Mouse (Mus musculus) layer of hippocampus, adult 18-20 months (tissue): ENCODE measurements around the gene Nkd2. TPM values are rescaled to one million over a fixed set of nuclear protein-coding genes. Genes with fewer than 3 reads are reported as not detected.

ENCODE experiments used
- DNase-seq, 2 experiments: peaks; one replicate each; pipeline ENCODE4 v3.0.0; 2022; ENCODE audit warnings: low spot score in 2 of 2
- total RNA-seq, 2 experiments: library from RNA; stranded (reverse); gene quantifications; 2 replicates each; pipeline ENCODE4 v1.2.3; 2021

Gene Nkd2
- total RNA-seq, 2 experiments from 2014 or later = 7.4 to 8.5 TPM

GRCm38 (mm10) chr13:73818921-73819320, 28.5 kb downstream of the Nkd2 start:
- no peak for DNase-seq

DNA sequence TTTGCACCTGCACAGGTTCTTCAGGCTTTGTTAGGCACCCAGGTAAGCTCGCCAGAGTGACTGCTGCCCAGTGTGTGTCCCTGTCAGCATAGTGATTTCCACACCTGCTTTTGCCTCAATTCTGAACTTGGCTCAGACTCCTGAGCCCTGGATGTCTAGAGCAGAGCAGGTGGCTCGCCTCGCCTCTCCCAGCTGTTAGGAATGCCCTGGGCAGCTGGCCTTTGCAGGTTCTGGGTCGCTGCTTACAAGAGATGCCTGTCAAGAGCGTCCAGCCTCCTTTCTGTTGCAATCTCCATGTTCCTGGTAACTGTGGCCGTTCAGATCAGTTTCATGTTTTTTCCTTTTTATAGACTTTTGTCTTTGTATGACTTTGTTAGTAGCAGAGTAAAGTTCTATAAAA, 31.1 kb downstream of the Nkd2 start:
- DNase-seq = no peak

GRCm38 (mm10) chr13:73814181-73814580, 33.2 kb downstream of the Nkd2 start:
- no peak for DNase-seq

GRCm38 (mm10) chr13:73812936-73813335, 34.5 kb downstream of the Nkd2 start:
- no peak for DNase-seq

DNA sequence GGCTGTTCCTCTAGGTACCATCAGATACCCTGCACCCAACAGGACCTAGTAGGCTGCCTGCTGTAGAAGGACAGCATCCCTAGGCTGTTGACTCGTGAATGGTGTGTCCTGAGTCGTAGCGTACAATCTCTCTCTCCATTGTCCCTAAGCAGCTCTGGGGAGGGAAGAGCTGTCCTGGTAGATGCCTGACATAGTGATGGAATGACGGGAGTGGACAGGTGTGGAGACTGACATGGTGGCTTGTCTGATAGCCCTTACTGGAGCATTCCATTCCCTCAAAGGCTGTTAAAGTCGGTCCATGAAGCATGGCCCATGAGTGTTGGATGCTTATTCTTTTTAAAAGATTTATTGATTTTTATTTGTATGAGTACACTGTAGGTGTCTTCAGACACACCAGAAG, 42.5 kb downstream of the Nkd2 start:
- no peak for DNase-seq

DNA sequence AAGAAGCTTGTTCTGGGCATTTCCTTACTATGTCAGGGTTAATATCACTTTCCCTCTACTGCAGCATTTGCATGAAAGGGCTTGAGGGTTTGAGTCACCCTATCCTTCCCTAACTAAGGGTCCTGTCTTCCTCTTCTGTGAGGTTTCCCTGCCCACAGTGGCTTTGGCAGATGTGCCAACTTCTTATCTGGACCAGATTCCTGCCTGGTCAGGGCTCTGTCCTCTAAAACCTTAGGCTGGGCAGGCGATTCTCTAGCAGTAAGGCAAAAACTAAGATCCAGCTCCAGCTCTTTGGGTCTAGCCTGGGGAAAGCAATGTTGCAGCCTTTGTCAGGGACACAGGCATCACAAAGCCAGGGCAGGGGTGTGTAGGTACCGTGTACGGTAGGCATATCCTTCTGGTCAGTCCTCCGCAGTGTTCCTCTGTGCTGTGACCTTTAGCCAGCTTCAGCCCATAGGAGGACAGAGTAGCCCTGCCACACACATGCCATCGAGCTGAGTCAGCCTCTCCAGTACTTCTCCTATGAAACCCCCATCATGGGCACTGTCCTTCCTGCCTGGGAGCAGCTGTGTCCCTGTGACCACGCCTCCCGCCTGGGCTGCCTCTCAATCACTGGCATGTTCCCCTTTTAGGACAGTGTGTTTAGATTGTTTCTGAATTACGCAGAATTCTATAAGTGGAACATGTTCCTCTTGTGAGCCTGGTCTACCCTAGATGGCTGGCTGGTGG, 43.8 kb downstream of the Nkd2 start:
- DNase-seq = no peak

- peak; percentile 2 to 14 for DNase-seq
These were observed 48.3 kb downstream of the Nkd2 start for GRCm38 (mm10) chr13:73799110-73799509.

- DNase-seq = no peak
These were observed 54.3 kb downstream of the Nkd2 start for GRCm38 (mm10) chr13:73793171-73793570.

DNA sequence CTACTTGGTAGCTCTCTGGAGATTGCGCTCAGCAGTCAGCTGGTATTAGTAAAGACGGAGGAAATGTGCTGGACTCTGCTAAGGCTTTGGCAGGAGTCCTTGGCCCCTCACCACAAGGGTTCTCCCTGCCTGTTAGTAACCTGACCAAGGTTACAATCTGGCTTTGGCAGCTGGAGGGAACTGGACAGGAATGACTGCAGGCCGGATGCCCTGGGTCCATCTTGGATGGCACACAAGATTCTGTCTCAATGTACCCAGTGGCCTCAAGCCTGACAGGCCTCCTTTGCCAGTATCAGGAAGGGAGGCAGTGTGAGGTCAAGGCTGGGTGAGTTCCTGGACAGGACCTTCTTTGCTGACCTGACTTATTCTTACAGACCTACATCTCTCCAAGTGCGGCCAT, 55.3 kb downstream of the Nkd2 start:
- no peak for DNase-seq

DNA sequence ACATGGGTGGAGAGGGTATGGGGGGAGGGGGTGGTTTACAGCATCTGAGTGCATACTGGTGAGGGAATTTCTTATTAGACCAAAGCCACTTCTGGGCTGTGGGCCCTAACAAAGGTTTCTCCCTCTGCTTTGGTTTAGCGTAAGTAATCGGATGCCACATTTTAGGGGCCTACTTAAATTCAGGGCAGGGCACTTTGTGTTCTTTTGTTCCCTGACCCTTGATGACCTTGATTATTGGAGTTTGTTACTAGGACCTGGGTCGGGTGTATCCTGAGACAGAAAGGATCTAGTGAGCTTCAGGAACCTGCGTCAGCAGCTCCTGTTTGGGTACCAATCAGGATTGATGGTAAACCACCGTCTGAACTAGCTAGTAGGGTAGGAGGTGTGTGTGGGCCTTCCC, 64.9 kb downstream of the Nkd2 start:
- DNase-seq = no peak

GRCm38 (mm10) chr13:73777578-73777977, 69.9 kb downstream of the Nkd2 start:
- no peak for DNase-seq

DNA sequence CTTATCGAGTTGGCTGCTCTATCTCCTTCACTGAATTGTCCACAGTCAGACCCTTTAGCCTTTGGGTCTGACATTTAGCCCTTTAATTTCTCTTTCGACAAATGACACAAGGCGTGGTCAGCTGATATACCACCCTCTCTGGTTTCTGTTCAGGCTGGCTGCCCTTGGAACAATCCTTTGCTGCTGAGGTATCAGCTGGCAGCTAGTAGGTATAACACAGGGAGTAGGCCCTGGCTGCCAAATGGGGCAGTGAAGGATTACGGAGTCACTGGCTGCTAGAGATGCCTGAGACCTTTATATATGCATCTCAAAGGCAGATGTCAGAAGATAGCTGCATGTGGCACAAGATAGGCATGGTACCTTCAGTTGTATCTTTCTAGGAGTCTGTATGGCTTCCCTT, 71.6 kb downstream of the Nkd2 start:
- DNase-seq = no peak

- no peak for DNase-seq
These were observed 73.8 kb downstream of the Nkd2 start for GRCm38 (mm10) chr13:73773519-73774205.

- DNase-seq = no peak
These were observed 74.8 kb downstream of the Nkd2 start for GRCm38 (mm10) chr13:73772655-73773054.

DNA sequence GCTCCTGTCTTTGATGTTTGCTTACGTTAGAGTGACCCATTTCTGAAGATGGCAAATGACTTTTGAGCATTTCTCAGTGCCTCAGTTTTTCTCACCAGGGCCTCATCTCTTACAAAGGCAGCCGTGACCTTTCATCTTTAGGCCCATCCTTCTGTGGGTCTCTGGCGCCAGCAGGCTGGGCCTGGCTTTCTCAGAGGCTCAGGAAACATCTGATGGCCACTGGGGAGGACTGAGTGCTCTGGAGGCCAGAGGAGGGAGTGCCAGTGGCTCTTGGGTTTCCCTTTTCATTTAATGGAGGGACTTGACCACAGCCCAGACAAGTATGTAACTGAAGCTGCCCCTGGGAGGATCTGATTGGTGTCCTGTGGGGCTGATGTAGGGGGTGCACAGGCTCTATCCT, 76.3 kb downstream of the Nkd2 start:
- DNase-seq = no peak

GRCm38 (mm10) chr13:73769916-73770682, 77.3 kb downstream of the Nkd2 start:
- no peak for DNase-seq

Other genes starting within 250 kb of the Nkd2 start
- gene Clptm1l, start 243.6 kb downstream of the Nkd2 start, total RNA-seq = 100 to 1,000 TPM; 118 to 123 TPM
- gene Tert, start 220.7 kb downstream of the Nkd2 start, total RNA-seq = 1 to 10 TPM; 2.4 to 3.6 TPM
- gene Slc6a18, start 169.6 kb downstream of the Nkd2 start, total RNA-seq = not detected
- under 1 TPM in 1 of 2 experiments, not detected in 1; 0.17 TPM for gene Slc6a19, start 142.8 kb downstream of the Nkd2 start, total RNA-seq
- 1 to 10 TPM; 2.9 to 5.1 TPM for gene Slc12a7, start 114.5 kb downstream of the Nkd2 start, total RNA-seq
- gene Trip13, start 90.2 kb upstream of the Nkd2 start, total RNA-seq = under 1 TPM; 0.48 to 0.87 TPM
- gene Brd9, start 90.2 kb upstream of the Nkd2 start, total RNA-seq = 100 to 1,000 TPM in 1 of 2 experiments, 10 to 100 TPM in 1; 99.3 to 106 TPM
- not detected for gene Zdhhc11, start 116.2 kb upstream of the Nkd2 start, total RNA-seq
- 100 to 1,000 TPM; 283 to 288 TPM for gene Tppp, start 161.8 kb upstream of the Nkd2 start, total RNA-seq
- gene Cep72, start 214.7 kb upstream of the Nkd2 start, total RNA-seq = 1 to 10 TPM in 1 of 2 experiments, under 1 TPM in 1; 0.94 to 1.5 TPM